Mouse (Mus musculus) MEL (cell line): ENCODE measurements around the gene Xlr5a. TPM values are rescaled to one million over a fixed set of nuclear protein-coding genes. Genes with fewer than 3 reads are reported as not detected.
"Not testable (repeated sequence)": the region's sequence is repeated elsewhere in the genome, so short reads cannot be mapped to it uniquely, and the experiment has no call there.

Experiments used
- DNase-seq: peaks from one replicate; pipeline ENCODE4 v3.0.0; 2011; ENCODE audit warnings: low read depth, low spot score
- H3K27ac ChIP-seq: 2 replicates; pipeline ENCODE4 v1.5.1; 2012; ENCODE audit warnings: low read depth, mild to moderate bottlenecking, control low read depth, low read length, moderate library complexity; ENCODE audit not compliant: control insufficient read depth
- H3K27me3 ChIP-seq, 2 experiments: fragments of 150-350 bp in 1 of 2; sonication (generic) in 1 of 2; 2 replicates each; pipeline ENCODE4 v1.6.1; 2012; ENCODE audit warnings: low read length in 2 of 2, mild to moderate bottlenecking in 2 of 2, improper control_type of control experiment in 1 of 2, moderate library complexity in 1 of 2; ENCODE audit not compliant: insufficient read depth in 2 of 2, control insufficient read depth in 1 of 2
- H3K36me3 ChIP-seq, 2 experiments: 2 replicates each; pipeline ENCODE4 v1.6.1; 2012 to 2014; ENCODE audit warnings: low read length in 2 of 2, improper control_type of control experiment in 1 of 2, inconsistent platforms in 1 of 2, mild to moderate bottlenecking in 1 of 2; ENCODE audit not compliant: insufficient read depth in 2 of 2, control insufficient read depth in 1 of 2
- H3K4me1 ChIP-seq, 2 experiments: fragments of 150-350 bp in 1 of 2; sonication (generic) in 1 of 2; 2 replicates each; pipeline ENCODE4 v1.6.1; 2012; ENCODE audit warnings: low read length in 2 of 2, improper control_type of control experiment in 1 of 2, mild to moderate bottlenecking in 1 of 2; ENCODE audit not compliant: insufficient read depth in 2 of 2, control insufficient read depth in 1 of 2
- H3K4me3 ChIP-seq, 2 experiments: fragments of 150-350 bp in 1 of 2; sonication (generic) in 1 of 2; 2 replicates each; pipeline ENCODE4 v1.5.1; 2012; ENCODE audit warnings: low read depth in 2 of 2, low read length in 2 of 2, mild to moderate bottlenecking in 2 of 2, moderate library complexity in 2 of 2, control low read depth in 1 of 2, improper control_type of control experiment in 1 of 2; ENCODE audit not compliant: control insufficient read depth in 1 of 2, insufficient read depth in 1 of 2
- H3K79me2 ChIP-seq: 2 replicates; pipeline ENCODE4 v1.6.1; 2012; ENCODE audit warnings: mild to moderate bottlenecking, low read length, moderate library complexity; ENCODE audit not compliant: control insufficient read depth, poor library complexity, insufficient read depth
- H3K9ac ChIP-seq: 2 replicates; pipeline ENCODE4 v1.6.1; 2012; ENCODE audit warnings: low read depth, mild to moderate bottlenecking, control low read depth, low read length, moderate library complexity; ENCODE audit not compliant: control insufficient read depth, poor library complexity, severe bottlenecking
- H3K9me3 ChIP-seq: fragments of 150-350 bp; sonication (generic); replicated peaks from 2 replicates; pipeline ENCODE4 v1.6.1; 2012; ENCODE audit warnings: mild to moderate bottlenecking, low read length, improper control_type of control experiment, moderate library complexity; ENCODE audit not compliant: insufficient read depth
- HCFC1 ChIP-seq: IDR thresholded peaks from 2 replicates; pipeline ENCODE4 v1.6.1; 2012; ENCODE audit warnings: low read depth, mild to moderate bottlenecking, inconsistent platforms, low read length, improper control_type of control experiment, moderate library complexity
- MYC ChIP-seq: IDR thresholded peaks from 2 replicates; pipeline ENCODE4 v1.6.1; 2011; ENCODE audit warnings: low read depth, mild to moderate bottlenecking, low read length, improper control_type of control experiment, moderate library complexity
- NELFE ChIP-seq: IDR thresholded peaks from 2 replicates; pipeline ENCODE4 v1.6.1; 2011; ENCODE audit warnings: low read depth, low read length, improper control_type of control experiment
- NRF1 ChIP-seq: IDR thresholded peaks from 2 replicates; pipeline ENCODE4 v1.6.1; 2014; ENCODE audit warnings: low read depth, mild to moderate bottlenecking, inconsistent platforms, low read length, improper control_type of control experiment, moderate library complexity; ENCODE audit not compliant: poor library complexity, insufficient read depth, severe bottlenecking
- POLR2A ChIP-seq, 2 experiments: IDR thresholded peaks; 2 replicates each; pipeline ENCODE4 v1.6.1; 2011 to 2012; ENCODE audit warnings: low read length in 2 of 2, mild to moderate bottlenecking in 2 of 2, control low read depth in 1 of 2, improper control_type of control experiment in 1 of 2, low read depth in 1 of 2, moderate library complexity in 1 of 2; ENCODE audit not compliant: control insufficient read depth in 1 of 2, insufficient read depth in 1 of 2, poor library complexity in 1 of 2
- TBP ChIP-seq: IDR thresholded peaks from 2 replicates; pipeline ENCODE4 v1.8.0; 2011; ENCODE audit warnings: low read depth, low read length, improper control_type of control experiment
- polyA plus RNA-seq, 2 experiments: library from polyadenylated mRNA; stranded (reverse) in 1 of 2; unstranded in 1 of 2; fragments of >175 nt in 1 of 2; fragments of >200 nt in 1 of 2; gene quantifications; 2 replicates each; pipeline versions ENCODE4 v1.2.1 to v1.2.4; 2012; ENCODE audit warnings: low replicate concordance in 2 of 2, low read depth in 1 of 2; ENCODE audit not compliant: insufficient read length in 2 of 2, insufficient read depth in 1 of 2, missing spikeins in 1 of 2
- total RNA-seq: library from RNA; depleted of rRNA; stranded (reverse); fragments of 300-350 nt; gene quantifications from 2 replicates; pipeline ENCODE4 v1.2.3, GENCODE M21; 2012

Gene Xlr5a
- total and polyA plus RNA-seq, 3 experiments, result not detected

GRCm38 (mm10) chrX:73143218-73143618, 149.6 kb downstream of the Xlr5a start:
- not testable (repeated sequence) for DNase-seq, H3K9me3 ChIP-seq, H3K27me3 ChIP-seq, H3K4me1 ChIP-seq, H3K9ac ChIP-seq, H3K79me2 ChIP-seq, H3K27ac ChIP-seq, H3K4me3 ChIP-seq, H3K36me3 ChIP-seq

- H3K36me3 ChIP-seq, H3K4me1 ChIP-seq, H3K27ac ChIP-seq, H3K9ac ChIP-seq, H3K27me3 ChIP-seq, H3K79me2 ChIP-seq, H3K4me3 ChIP-seq, DNase-seq, H3K9me3 ChIP-seq: not testable (repeated sequence)
Observed at GRCm38 (mm10) chrX:73122859-73123829, 169.6 kb downstream of the Xlr5a start.

DNA sequence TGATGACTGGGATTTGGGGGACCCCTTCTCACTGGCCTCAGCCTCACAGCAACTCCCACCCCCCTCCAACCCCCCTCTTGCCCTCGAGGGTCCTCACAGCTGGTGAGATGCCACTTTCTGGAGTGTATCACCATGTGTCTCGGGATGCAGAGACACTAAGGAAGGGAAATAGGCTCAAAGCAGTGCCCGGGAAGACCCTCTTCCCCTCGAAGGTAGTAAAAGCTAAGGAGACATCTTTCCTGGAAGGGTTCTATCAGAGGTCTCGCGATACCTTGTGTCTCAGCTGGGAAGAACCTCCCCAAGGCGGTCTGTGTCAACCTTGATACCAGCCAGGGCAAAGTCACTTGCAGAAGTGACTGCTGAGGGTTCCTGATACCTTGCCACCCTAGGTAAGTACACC, 176.0 kb downstream of the Xlr5a start, which contains the start of gene Gm14685:
Gm14685 (plus strand) TSS at position 301 of the 400 bp plus-strand sequence.
- not testable (repeated sequence) for H3K9me3 ChIP-seq, H3K36me3 ChIP-seq, DNase-seq, H3K27ac ChIP-seq, H3K4me3 ChIP-seq, H3K27me3 ChIP-seq, H3K79me2 ChIP-seq, H3K9ac ChIP-seq, H3K4me1 ChIP-seq

DNA sequence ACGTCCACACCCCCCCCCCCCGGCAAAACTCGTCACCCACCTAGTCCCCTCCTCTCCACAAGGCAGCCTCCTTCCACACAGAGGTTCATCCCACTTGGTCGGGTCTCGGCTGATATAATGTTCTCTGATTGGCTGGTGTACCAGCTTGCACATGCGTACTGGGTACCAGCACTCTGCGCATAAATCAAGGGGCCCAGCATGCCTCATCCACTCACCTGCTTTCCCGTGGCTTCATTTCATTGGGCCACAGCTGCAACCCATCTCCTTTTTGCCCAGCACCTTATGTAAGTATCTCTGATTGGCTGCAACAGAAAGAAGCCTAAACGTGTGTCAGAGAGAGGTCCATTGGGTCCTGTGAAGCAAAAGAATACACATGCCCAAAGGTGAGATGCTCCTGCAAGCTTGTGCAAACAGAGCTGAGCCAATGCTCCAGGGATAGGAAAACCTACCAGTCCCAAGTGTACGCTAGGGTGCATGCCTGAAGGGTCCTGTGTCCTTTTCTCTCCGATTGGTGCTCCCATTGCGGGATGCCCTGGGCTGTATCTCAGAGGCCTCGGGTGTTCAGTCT, 195.8 kb downstream of the Xlr5a start, which contains the start of gene Xlr3a:
Xlr3a (minus strand) TSS at position 155 of the 568 bp plus-strand sequence.
- peak; percentile 93 for DNase-seq
- not testable (repeated sequence) for H3K36me3 ChIP-seq

GRCm38 (mm10) chrX:73082267-73083055, 210.3 kb downstream of the Xlr5a start, which contains the start of gene Xlr4a:
Gene Xlr4a (minus strand): TSS chrX:73082478.
- H3K36me3 ChIP-seq, H3K9me3 ChIP-seq, H3K9ac ChIP-seq, H3K4me1 ChIP-seq, DNase-seq, H3K27me3 ChIP-seq, H3K79me2 ChIP-seq, H3K27ac ChIP-seq: not testable (repeated sequence)
- H3K4me3 ChIP-seq, result peak within 1 kb of the TSS in 1 of 2 experiments; percentile 35; a peak in 1 of 4 replicates

More for the DNA sequence above, 195.8 kb downstream of the Xlr5a start, which contains the start of gene Xlr3a:
- TF ChIP-seq POLR2A (IDR thresholded peaks at IDR 0.05; ENCODE audit: control insufficient read depth in 1 of 2, insufficient read depth in 1 of 2, low read depth in 1 of 2, low read length in 2 of 2, poor library complexity in 1 of 2) (peak in 1 of 2 experiments; percentile 52; a peak in 1 of 4 replicates), NRF1 (peak; percentile 81), NELFE (peak; percentile 46), HCFC1 (peak; percentile 62; the same call in 1 of the 2 replicates), MYC (0 out of 2 replicates have a peak, but pooled peaks have one; percentile 15), TBP (peak; percentile 21; the same call in 1 of the 2 replicates)
- Histone ChIP-seq H3K9ac (peak within 1 kb of the TSS; percentile 78), H3K27ac (peak within 1 kb of the TSS; percentile 32; the same call in 1 of the 2 replicates), H3K4me3 (peak within 1 kb of the TSS; percentile 59 to 86)
- not testable (repeated sequence) for H3K79me2 ChIP-seq, H3K27me3 ChIP-seq, H3K9me3 ChIP-seq, H3K4me1 ChIP-seq
